Mouse (Mus musculus): ENCODE measurements around the gene Clec2d.
"Not testable (repeated sequence)": the region's sequence is repeated elsewhere in the genome, so short reads cannot be mapped to it uniquely, and the experiment has no call there.

- TF ChIP-seq CTCF, EP300 (IDR thresholded peaks at IDR 0.05; ENCODE audit: low read depth): not testable (repeated sequence)
Observed at GRCm38 (mm10) chr6:129179831-129180230, 584 bp upstream of the Clec2d start.

All from heart, postnatal 0 days (tissue).